Mouse (Mus musculus): ENCODE measurements around the gene Ccdc78.

Ccdc78 gene

DNA sequence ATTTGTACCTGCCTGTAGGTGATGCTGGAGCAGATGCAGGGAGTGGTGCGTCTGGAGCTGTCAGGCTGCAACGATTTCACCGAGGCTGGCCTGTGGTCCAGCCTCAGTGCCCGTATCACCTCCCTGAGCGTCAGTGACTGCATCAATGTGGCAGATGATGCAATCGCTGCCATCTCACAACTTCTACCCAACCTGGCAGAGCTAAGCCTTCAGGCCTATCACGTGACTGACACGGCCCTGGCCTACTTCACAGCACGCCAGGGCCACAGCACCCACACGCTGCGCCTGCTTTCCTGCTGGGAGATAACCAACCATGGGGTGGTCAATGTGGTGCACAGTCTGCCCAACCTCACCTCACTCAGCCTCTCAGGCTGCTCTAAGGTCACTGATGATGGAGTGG, 31.3 kb downstream of the Ccdc78 start:
- DNase-seq = no peak

DNA sequence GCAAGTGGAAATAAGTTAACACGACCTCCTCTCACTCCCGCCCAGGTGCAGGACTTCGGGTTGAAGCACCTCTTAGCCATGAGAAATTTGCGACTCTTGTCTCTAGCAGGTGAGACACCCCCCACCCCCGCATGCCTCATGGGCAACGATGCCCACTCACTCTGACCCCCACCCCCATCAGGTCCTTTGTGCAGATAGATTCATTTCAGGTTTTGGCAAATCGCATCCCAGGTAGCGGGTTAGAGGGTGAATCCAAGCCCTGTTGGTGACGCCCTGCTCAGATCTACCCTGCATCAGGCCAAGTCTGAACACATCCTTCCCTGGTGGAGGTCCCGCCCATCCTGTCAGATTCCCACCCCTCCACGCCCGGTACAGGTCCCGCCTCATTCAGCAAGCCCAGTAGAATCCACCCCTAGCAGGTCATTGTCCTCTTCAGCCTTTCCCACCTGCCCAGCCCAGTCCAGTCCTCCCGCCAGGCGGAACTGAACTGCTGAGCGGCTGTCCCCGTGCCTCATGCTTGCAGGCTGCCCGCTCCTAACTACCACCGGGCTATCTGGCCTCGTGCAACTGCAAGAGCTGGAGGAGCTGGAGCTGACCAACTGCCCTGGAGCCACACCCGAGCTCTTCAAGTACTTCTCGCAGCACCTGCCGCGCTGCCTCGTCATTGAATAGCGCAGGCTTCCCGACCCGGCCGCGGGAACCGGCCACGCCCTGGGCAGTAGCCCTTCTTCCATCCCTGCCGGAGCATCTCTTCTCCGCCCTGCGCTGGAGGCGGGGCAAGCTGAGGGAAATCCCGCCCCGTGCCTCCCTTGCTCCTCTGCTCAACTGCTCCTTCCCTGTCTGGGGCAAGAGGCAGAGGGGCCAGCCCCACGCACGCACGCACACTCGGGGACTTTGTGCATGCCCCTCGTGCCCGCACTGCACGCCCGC, 32.7 kb downstream of the Ccdc78 start:
- DNase-seq = no peak

DNA sequence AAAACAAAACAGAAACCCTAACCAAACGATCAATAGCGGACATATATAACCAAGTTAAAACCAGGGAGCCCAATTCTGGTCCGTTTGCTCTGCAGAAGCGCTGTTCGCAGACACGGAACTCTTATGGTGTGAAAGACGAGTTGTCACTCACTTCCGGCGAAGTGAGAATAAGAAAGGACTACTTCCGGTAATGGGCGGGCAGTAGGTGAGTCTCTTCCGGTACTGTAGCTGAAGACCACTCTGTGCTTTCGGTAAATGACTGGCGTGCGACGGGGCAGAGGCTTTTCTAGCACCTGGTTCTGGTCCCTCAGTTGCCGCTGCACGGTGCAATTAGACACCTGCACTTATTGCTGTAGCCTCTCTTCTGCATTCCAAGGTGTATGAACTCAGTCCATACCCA, 37.1 kb downstream of the Ccdc78 start, which contains the start of gene Wdr24:
TSS of gene Wdr24 (plus strand) at position 176 of the 400 bp plus-strand sequence.
- DNase-seq = peak; percentile 85

- DNase-seq = no peak
These were observed 38.2 kb downstream of the Ccdc78 start for GRCm38 (mm10) chr17:25824362-25825142.

GRCm38 (mm10) chr17:25825311-25825710, 38.9 kb downstream of the Ccdc78 start:
- no peak for DNase-seq

- no peak for DNase-seq
These were observed 39.7 kb downstream of the Ccdc78 start for GRCm38 (mm10) chr17:25825984-25826570.

DNA sequence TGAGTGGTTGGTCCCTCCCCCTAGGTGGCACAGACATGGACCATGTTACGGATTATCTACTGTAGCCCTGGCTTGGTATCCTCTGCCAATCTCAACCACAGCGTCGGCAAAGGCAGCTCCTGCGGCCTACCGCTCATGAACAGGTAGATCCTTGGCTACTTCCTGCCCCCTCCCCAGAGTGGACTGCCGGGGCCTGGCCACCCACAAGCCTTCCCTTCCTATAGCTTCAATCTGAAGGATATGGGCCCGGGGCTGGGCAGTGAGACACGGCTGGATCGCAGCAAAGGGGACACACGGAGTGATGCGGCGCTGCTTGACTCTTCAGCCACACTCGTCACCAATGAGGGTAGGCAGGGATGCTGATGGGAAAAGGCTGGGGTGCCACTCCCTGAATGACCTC, 40.6 kb downstream of the Ccdc78 start:
- DNase-seq = no peak

DNA sequence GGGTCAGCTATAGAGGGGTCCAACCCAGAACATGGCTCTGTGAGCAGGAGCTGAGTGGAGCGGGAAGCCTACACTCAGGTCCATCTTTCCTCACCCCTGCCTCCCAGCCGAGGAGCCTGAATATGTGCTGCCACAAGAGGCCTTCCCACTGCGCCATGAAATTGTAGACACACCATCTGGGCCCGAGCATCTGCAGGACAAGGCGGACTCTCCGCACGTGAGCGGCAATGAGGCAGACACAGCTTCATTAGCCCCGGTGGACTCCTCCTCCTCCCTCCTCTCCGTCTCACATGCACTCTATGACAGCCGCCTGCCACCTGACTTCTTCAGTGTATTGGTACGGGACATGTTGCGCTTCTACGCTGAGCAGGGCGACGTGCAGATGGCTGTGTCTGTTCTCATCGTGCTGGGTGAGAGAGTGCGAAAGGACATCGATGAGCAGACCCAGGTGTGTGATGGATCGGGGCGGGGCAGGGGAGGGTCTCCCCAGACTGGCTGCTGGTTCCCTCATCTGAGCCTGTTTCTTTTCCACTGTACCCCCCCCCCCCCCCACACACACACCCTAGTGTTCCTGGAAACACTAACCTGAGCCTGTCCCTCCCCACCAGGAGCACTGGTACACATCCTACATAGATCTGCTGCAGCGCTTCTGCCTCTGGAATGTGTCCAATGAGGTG, 41.3 kb downstream of the Ccdc78 start:
- no peak for DNase-seq

- DNase-seq = no peak
These were observed 41.8 kb downstream of the Ccdc78 start for GRCm38 (mm10) chr17:25828223-25828594.

DNA sequence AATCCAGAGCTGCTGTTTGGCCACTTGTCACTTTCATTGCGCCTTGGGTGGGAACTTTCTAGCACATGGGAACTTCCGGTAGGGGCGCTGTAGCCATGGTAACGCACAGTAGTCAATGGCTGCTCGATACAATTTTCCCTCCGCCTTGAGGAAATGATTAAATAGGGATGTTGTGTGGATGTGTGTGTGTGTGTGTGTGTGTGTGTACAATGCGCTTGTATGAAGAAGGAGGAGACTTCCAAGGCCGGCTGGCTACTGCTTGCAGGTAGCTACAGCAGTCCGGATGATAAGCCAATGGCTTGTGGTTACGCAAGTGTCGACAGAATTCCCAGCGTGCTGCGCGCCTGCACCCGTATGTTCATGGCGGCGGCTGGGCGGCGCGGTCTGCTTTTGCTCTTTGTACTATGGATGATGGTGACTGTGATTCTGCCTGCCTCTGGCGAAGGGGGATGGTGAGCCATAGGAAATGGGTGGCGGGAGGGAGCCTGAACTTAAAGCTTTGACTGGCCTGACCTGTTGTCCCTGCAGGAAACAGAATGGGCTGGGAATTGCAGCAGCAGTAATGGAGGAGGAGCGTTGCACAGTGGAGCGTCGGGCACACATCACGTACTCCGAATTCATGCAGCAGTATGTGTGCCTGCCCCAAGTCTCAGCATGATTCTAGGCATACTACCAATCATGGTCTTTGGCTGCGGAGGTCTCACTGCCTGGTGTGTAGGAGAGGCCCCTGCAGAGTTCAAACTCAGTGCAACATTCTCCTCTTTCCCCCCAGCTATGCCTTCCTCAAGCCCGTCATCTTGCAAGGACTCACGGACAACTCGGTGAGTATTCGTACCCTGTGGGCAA, 42.6 kb downstream of the Ccdc78 start, which contains the start of gene Jmjd8:
TSS of gene Jmjd8 (plus strand) at position 156 of the 846 bp plus-strand sequence.
- peak; percentile 87 for DNase-seq

GRCm38 (mm10) chr17:25829558-25830017, 43.2 kb downstream of the Ccdc78 start:
- no peak for DNase-seq

DNA sequence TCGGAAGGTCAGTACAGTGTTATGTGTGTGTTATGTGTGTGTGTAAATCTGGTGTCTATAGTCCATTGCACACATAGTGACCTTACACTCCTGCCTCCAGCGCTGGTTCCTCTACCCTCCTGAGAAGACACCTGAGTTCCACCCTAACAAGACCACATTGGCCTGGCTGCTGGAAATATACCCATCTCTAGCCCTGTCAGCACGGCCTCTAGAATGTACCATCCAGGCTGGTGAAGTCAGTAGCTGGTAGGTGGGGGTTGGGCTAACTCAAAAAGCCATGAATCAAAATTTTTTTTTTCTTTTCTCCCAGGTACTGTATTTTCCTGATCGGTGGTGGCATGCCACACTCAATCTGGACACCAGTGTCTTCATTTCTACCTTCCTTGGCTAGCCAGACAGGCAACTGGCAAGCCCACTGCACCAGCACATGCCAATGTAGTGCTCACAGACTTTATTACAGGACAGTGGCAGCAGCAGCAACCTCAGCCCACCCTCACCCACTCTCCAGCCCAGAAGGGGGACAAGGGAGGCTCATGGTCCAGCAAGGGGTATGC, 43.9 kb downstream of the Ccdc78 start:
- DNase-seq = no peak

GRCm38 (mm10) chr17:25830806-25831431, 44.5 kb downstream of the Ccdc78 start:
- DNase-seq = no peak

DNA sequence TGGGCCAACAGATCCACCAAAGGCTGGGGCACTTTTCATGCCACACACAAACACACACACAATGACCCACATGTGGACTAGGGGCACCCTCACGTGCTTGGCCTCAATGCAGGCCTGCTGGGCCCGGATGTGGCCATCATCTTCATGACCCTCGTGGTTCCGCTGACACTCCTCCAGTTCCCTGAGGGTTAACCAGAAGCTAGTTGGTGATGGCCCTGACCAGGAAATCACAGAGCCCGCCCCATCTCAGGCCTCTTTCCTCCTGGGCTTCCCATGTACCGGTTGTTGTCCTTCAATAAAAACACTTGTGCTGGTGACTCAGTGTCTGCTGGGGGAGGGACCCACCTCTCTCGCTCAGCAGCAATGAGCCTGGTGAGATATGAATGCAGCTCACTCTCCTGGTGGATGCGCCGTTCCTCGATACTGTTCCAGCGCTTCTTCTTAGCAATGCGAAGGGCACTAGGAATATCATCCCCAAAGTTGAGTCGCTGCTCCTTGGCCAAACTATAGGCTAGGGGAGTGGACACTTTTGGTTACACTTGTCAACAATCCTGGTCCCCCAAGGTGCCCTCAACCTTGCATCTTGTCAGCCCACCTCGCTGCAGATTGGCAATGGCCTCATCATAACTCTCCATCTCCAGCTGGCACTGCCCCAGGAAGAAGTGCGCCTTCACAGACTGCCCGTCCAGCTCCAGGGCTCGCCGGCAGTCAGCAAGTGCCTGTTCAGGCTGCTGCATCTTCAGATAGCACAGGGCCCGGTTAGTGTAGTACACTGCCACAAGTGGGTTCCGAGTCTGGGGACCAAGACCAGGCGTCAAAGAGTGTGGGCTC, 45.3 kb downstream of the Ccdc78 start:
- DNase-seq = no peak

GRCm38 (mm10) chr17:25832436-25833290, 46.3 kb downstream of the Ccdc78 start:
- peak; percentile 100 for DNase-seq

- peak; percentile 94 for DNase-seq
These were observed 46.9 kb downstream of the Ccdc78 start, which contains the start of gene Stub1 for GRCm38 (mm10) chr17:25833291-25833663. Gene Stub1 (minus strand): TSS chr17:25833404.

DNA sequence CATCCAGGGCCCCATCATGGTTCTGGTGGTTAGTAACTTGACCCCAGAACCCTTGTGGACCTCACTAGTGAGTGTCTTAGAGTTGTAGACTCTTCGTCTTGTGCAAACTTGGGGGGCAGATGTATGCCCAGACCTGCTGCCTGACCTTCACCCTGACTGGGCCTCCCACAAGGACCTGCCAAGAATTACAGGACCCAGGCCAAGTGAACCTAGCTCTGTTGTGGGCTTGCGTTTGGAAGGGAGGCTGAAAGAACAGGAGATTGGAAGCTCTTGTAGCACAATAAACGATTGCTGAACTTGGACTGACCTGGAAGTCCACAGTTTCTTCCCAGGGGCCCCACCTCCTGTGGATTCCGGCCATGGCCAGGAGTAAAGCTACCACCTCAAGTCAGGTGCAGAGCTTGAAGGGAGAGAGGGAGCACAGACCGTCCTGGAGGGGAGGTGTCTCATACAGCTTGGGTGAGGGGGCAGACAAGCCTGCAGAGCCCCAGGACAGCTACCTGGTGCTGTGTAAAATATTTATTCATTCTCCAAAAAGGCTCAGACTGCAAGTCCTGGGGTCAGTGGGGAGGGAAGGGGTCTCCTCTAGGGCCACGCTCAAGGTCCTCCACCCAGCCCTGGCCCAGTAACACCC, 47.7 kb downstream of the Ccdc78 start:
- DNase-seq = no peak

GRCm38 (mm10) chr17:25834595-25835222, 48.3 kb downstream of the Ccdc78 start:
- DNase-seq = no peak

Measured in layer of hippocampus, adult 9-11 months (tissue).